Mouse (Mus musculus) urinary bladder, postnatal 4 days (tissue): ENCODE data around the gene BC051142.

Experiments used
- DNase-seq, 2 experiments: peaks; one replicate each; pipeline ENCODE4 v3.0.0; 2021 to 2022; ENCODE audit warnings: low spot score in 2 of 2

BC051142 gene

DNA sequence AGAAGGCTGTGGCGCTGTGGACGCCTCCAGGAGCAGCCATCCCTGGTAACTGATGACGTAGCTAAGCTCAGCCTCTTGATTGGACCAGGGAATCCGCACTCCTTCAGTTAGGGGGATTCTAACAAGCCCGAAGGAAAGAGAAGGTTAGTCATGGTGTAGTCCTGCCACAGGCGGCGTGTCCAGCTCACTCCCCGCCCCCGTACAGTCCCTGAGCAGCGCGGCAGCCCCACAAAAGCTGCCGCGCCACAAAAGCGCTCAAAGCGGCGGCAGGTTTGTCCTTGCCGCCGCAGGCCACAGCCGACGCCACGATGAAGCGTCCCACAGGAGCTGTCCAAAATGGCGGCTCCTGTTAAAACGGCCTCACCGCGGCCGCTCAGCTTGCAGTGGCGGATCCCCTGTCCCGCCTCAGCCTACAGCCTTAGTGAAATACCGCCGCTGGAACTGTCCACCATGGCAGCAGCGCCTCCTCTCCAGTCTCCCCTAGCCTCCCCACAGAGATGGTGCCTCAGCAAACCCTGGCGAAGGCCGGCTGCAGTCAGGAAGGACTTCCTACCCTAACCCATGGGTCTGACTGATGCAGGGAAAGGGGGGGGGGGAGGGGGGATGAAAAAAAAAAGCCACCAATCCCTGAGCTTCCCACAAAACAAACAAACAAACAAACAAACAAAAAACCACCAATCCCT is at the start of gene BC051142:
BC051142 (plus strand) TSS at position 110 of the 683 bp plus-strand sequence.
- DNase-seq: peak; percentile 47 to 71

DNA sequence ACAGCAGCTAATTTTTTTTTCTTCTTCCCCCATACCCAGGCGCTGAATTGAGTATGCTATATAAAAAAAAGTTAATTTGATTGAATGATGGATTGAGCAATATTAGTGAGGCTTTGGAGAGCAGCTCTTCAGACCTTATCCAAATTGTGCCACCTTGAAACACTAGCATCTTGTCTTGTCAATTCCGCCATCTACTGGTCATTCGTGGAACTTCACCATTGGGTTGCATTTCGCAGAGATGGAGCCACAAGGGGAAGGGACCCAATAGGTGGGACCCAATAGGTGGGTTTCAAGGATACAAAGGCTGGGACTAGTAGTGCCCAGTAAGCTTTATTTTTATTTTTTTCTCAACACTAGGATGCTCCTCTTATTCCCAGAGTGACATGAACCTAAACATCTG is 49.2 kb upstream of the BC051142 start:
- peak; percentile 35 to 80 for DNase-seq

DNA sequence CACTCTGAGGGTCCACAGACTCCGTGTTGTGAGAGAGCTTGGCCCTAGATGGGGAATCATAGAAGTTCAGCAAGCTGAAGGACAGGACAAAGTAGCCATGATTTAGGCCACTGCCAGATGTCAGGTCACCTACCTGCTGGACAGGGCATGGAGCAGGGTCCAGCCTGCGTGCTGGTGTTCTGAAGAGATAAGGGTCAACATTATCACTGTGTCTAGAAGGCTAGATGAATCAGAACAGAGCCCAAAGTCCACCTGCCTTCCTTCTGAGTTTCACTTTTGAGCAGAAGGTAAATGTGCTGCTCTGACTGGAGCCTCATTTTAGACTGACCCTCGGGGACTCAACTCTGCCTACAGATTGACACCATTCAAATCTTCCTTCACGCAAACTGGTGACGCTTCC is 44.1 kb upstream of the BC051142 start, which contains the start of gene Btnl2:
Btnl2 (plus strand) TSS at position 284 of the 400 bp plus-strand sequence.
- no peak for DNase-seq

DNA sequence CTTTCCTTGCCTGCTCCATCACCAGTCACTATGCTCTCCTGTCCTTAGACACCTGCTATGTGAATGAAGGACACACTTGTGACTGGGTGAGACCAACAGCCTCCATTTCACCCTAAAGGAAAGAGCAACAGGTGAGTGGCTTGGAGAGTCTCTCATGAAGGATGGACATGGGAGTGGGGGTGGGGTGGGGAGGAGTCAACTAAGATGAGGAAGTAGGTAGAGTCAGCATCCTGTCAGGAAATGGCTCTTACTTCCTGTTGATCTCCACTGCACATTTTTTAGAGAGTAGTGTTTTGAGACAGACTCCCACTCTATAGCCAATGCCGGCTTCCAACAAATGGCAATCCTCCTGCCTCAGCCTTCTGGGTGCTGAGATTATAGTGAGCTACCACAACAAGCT is 43.7 kb upstream of the BC051142 start:
- no peak for DNase-seq

DNA sequence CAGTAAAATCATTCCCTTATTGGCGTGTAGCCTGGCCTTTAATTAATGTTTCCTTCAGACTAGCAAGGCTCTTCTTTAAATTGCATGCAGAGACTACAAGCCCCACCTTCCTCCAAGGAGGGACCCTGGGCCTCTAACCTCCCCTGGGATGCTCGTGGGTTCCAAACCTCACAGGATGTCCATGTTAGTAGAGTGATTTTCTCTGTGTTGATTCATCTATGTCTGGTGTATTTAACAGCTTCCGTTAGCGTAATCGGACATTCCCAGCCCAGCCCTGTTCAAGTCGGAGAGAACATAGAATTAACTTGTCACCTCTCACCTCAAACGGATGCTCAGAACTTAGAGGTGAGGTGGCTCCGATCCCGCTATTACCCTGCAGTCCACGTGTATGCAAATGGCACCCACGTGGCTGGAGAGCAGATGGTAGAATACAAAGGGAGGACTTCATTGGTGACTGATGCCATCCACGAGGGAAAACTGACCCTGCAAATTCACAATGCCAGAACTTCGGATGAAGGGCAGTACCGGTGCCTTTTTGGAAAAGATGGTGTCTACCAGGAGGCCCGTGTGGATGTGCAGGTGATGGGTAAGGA is 35.6 kb upstream of the BC051142 start:
- DNase-seq: no peak

DNA sequence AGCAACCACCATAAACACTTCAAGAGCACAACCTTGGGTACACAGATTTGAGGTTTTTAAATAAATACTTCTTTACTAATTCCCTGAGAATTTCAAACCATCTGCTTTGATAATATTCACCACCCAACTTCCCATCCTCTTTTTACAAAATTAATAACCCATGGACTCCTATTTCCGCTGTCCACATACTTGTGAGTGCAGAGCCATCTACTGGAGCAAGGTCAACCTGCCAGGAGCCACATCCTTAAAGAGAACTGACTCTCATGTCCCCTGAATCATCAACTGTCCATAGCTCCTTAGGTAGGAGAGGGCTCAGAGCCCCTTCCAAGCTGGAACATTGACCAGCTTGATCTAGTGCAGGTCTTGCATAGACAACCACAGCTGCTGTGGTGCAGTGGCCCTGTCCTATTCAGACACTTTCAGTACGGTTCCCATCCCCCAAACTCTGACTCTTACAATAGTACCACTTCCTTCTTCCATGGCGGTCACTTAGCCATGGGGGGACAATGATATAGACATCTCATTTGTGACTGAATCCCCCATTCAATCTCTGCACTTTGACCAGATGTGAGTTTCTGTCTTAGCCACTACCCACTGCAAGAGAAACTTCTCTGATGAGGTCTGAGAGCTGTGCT is 34.8 kb upstream of the BC051142 start:
- no peak for DNase-seq

DNA sequence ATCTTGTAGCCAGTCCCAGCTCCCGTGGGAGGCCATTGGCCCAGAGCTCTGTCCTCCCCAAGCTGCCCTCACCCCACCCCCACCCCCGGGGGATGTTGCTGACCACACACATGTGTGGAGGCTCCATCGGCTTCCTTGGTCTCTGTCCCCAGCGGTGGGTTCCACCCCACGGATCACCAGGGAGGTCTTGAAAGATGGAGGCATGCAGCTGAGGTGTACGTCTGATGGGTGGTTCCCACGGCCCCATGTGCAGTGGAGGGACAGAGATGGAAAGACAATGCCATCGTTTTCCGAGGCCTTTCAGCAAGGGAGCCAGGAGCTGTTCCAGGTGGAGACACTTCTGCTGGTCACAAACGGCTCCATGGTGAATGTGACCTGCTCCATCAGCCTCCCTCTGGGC is 33.6 kb upstream of the BC051142 start:
- no peak for DNase-seq

DNA sequence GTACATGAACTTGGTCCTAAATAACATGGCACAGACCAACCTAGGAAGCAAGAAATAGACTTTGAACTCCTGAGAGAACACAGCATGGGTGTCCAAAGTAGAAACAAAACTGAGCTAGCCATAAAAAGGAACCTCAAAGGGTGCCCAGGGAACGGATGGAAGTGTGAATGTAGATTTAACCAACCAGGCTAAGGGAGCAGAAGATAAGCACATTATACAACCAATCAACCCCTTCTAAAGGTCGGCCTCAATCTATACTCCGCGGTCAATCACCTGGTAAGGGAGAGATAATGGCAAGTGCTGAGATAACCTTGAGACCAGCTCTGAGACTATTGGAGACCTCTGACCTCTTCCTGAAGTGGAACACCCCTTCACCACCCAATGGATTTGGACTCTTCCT is 28.1 kb upstream of the BC051142 start:
- no peak for DNase-seq

DNA sequence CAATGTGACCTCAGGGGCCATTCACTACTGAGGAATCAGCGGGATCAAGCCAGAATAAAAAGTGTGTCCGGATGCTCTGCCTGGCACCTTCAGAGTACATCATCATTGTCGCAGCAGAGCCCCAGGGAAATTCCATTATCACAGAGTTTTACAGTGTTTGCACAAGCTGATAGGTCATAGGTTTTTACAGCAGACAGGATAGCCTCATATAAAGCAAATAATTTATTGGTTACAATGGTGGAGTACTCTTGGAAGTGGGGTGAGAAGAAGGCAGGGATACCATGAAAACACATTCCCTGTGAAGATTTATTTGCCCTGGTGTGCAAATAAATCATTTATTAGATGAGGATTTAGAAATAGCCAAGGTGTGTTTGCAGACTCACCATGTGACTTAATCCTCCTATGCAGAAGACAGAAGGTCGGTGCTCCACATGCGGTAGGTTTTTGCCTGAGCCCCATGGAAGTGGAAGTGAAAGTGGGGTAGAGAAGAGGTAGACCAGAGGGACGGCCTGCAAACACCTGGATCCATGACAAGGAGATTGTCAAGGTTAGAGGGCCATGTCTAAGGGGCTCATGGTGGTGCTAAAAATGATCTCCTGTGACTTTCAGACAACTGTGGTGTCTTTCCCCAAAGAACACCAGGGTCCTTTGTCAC is 25.4 kb upstream of the BC051142 start:
- DNase-seq: no peak

DNA sequence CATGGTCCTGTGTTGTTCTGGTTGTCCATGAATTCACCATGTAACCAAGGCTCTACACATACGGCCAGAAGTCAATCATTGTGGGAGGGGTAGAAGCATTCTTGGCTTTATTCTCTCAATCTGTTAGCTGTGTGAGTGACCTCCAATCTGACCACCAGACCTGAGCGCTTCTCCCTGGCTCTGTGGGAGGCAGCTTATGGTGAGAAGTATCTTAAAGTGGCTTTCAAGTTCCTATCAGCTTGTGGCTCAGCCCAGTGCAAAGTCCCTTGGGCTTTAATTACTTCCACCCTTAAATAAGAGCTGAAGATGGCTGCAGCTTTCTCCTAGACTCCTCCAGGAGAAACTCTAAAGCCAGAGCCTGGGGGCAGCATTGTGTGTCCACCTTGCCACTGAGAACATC is 21.8 kb upstream of the BC051142 start, which contains the start of gene Btnl1:
Btnl1 (plus strand) TSS at position 286 of the 400 bp plus-strand sequence.
- DNase-seq: no peak

DNA sequence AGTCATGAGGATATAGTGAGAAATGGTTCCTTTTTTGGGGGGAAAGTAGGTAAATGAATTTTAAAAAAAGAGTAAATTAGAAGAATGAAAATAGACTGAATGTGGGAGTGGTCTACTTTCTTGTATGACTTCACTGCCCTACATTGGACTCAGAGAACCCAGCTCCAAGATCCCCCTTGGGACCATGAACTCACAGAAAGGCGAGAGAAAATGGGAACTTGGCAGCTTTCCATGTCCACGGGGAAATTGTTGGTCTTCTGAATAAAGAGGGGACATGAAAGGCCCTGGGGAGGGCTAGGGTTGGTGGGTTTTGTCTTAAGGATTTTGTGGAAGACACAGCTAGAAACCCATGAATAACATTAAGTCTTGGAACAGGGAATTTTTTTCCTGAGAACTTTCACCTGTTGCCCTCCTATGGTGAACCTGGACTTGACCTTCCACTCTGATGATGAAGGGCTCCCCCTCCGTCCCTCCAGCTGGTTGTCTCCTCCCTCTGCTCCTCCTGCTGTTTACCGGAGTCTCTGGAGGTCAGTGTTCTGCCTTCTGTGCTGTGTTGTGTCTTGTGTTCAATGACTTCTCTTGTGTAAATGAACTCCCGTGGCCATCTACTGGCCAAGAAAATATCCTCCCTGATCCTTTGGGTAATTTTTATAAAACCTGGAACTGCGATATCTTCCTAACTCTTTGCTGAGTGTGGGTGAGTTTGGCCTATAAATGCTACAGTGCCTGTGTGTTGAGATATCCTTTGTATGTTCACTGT is 21.0 kb upstream of the BC051142 start:
- DNase-seq: no peak

DNA sequence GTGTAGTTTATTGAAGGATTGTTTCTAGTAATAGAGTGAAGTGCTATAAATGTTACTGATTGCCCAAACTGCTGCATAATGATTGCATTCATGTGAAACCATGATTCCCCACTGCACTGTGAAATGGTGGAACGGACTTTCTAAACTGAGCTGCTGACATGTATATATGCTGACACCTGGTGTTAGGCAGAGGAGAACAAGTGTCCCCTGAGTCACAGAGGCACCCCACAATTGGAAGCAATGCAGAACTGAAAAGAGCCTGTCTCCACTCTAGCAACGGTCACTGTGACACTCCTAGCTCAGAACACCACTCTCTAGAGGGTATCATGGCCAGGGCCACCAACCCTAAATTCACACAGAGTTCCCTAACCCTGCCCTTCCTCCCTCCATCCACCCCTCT is 19.9 kb upstream of the BC051142 start:
- DNase-seq: no peak

DNA sequence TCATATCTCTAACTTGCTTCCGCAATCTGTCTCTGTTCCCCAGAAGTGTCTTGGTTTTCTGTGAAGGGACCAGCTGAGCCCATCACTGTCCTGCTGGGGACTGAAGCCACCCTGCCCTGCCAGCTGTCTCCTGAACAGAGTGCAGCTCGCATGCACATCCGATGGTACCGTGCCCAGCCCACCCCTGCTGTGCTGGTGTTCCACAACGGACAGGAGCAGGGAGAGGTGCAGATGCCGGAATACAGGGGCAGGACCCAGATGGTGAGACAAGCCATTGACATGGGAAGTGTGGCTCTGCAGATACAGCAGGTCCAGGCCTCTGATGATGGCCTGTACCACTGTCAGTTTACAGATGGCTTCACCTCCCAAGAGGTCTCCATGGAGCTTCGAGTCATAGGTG is 19.2 kb upstream of the BC051142 start:
- DNase-seq: peak in 1 of 2 experiments; percentile 57

DNA sequence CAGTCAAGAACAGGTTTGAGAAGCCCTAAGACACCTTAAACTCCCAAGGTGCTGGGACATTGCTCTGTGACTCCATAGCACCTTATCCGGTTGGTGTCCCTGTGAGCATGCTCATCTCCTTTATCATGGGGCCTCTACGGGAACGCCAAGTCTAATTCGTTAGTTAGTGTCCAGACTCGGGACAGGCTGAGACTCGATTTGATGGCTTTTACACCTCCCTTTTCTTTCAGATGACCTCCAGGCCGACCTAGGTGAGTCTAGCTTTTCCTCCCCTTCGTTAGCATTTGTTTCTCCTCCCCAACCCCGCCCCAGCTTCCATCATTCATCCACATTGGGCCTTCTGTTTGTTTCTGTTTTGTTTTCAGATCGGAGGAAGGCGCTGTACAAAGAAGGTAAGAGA is 16.7 kb upstream of the BC051142 start:
- DNase-seq: no peak

DNA sequence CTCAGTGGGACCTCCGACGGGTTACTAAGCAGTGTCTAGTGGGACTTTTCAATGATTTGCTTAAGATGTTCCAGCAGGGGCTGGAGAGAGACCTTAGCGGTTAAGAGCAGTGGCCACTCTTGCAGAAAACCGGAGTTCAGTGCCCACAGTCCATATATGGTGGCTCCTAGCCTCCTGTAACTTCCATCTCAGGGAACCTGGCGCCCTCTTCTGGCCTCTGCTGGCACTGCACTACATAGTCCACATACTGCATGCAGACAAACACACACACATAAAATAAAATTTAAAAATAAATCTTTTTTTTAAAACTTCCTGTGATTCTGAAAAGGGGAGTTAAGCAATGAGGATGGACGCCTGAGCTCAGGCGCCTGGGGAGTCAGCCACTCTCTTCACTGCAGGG is 15.4 kb upstream of the BC051142 start:
- DNase-seq: no peak

DNA sequence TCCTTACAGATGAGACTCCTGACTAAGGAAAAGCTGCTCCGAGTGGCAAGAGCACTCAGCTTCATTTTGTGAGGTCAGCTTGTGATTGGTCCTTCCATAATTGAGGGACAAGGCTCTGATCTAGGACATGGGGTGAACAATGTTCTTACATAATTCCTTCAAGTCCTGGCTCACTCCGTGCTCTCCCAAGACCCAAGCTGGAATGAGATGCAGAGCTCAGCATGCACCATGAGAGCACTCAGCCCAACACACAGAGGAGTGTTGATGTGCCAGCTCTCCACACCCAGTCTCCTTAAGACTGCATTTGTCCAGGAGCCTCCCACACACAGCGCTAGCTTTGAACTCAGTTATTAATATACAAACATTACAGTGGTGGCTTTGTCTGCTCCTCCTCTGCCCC is 13.9 kb upstream of the BC051142 start:
- DNase-seq: no peak

DNA sequence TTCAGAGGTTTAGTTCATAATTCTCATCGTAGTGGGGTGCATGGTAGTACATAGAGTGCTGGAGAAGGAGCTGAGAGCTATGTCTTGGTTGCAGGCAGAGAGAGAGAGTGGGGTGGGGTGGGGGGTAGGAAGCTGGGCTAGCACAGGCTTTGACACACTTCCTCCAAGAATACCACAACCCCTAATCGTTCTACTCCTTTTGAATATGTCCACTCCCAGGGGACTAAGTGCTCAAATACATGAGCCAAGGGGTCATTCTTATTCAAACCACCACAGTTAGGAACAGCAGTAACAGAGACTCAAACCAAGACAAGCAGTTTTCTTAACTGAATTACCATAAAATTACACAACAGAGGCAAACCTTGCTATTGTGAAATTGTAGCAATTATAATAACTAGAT is 12.0 kb upstream of the BC051142 start:
- no peak for DNase-seq

DNA sequence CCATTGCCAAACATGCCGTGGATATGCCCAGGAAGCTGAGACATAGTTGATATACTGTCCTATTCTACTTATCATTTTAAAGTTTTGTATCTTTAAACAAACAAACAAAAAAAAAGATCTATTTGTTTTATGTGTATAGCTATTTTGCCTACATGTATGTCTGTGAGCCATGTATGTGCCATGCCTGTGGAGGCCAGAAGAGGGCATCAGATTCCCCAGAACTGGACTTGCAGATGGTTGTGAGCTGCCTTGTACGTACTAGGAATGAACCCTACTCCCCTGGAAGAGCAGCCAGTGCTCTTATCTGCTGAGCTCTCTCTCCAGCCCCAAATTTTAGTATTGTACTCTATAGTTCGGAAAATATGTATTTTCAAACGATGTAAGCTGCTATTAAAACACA is 10.1 kb upstream of the BC051142 start:
- no peak for DNase-seq

DNA sequence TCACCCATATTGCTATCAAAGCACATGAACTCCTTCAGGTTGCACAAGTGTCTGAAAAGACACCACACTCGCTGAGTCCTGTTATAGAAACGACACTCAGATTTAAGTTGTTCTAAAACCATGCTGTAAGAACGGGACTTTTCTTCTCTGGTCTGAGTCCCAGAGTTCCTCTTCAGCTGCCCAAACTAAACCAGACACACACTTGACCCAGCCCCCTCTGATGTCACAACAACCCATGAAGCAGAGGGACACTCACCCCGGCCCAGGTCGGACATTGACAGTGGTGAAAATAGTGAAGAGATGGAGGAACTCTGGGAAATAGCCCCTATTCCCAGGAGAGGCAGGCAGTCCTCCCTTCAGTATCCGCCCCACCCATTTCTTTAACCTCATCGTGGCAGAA is 7.1 kb upstream of the BC051142 start:
- DNase-seq: no peak

DNA sequence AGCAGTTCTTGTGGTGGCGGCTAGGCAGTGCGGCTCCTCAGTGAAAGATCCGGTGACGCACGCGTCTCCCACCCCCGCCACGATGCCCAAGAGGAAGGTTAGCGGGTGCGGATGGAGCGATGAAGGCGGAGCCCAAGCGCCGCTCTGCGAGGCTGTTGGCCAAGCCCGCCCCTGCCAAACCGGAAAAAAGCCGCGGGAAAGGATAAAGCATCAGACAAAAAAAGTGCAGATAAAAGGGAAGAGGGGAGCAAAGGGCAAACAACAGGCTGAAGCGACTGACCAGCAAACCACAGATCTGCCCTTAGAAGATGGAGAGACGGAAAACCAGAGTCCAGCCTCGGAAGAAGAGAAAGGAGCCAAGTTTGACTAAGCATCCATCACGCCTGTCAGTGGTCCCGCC is 6.3 kb upstream of the BC051142 start:
- no peak for DNase-seq

DNA sequence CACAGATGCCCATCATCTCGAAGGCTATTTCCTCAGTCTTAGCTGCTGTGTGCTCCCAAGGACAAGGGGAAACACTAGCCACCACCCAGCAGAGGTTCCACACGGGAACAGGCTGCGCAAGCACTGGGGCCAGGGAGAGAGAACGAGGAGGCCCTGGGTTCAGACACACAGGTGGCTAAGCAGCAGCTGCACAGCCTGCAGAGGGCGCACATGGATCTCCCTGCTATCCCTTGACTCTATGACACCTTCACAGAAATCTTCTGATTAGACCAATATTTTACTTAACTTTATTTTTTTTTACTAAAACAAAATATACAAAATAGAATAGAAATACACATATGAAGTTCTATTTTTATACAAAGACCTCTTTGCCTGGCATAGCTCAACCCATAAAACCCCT is 1.3 kb upstream of the BC051142 start:
- DNase-seq: no peak
